Mouse (Mus musculus) skeletal muscle tissue, adult 2 months (tissue): ENCODE results near the gene Zdhhc21.
A peak's percentile ranks its signal among the peaks of the same experiment; 100 is the strongest.

Experiments used
- DNase-seq: peaks from one replicate; pipeline ENCODE4 v3.0.0-alpha.2; 2012; ENCODE audit warnings: low read depth, low spot score

Gene Zdhhc21

GRCm38 (mm10) chr4:82765513-82766216 is 94.1 kb downstream of the Zdhhc21 start:
- DNase-seq, result no peak

DNA sequence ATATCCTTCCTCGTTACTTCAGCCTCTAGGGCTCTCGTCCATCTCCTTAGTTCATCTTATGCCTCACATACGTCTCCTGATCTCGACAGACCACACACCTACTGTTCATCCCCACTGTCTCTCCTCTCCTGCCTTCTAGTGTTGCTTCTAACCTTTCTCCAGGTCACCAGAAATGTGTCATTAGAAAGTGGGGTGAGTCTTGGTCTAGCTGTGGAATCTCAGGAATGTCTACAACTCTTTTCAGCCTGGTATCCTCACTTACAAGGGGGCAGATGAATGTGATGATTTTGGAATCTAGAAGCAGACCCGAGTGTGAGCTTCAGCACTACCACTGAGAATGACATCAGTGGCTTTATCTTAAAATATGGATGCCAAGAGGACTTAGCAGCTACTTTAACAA is 96.2 kb downstream of the Zdhhc21 start:
- DNase-seq, result no peak

DNA sequence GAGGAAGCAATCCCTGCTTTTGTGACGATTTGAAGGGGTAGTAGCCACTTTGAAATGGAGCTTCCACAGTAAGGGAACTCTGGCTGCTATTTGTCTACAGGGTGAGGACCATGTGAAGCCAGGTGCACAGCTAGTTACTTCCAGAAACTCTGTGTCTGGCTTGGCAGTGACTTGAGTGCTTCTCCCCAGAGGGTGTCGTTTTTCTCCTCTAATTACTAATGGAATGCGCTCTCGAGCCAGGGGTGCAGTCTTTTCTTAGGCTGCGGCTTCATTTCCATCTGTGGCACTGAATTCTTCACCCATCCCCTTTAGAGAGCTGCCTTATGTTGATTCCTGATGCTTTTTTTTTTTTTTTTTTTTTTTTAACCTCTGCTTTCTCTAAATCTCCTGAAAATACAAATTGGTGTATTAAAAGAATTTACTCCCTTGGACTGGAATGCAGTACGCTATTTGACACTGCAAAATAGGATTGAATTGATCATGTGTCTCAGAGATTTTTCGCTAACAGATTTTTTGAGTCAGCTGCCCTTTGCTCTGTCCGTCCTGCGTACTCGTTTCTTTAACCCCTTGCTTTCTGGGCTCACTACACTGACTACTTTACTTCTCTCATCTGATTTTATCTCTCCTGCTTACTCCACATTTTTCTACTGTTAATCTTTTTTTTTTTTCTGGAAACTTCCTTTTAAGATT is 97.2 kb downstream of the Zdhhc21 start:
- peak; percentile 85 for DNase-seq

DNA sequence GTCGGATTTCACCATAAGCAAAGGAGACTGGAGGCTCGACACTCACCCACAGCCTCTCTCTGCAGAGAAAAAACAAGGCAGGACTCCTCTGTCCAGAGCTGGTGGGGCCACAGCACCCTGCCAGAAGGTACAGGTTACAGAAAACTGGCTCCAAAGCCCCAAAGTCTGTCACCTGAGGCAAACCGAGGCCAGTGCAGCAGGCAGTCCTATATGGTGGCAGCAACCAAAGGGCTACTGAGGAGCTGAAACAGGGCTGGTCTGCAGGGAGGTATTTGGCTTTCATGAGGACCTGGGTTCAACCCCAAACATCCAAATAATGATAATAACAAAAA is 103.5 kb downstream of the Zdhhc21 start:
- no peak for DNase-seq

DNA sequence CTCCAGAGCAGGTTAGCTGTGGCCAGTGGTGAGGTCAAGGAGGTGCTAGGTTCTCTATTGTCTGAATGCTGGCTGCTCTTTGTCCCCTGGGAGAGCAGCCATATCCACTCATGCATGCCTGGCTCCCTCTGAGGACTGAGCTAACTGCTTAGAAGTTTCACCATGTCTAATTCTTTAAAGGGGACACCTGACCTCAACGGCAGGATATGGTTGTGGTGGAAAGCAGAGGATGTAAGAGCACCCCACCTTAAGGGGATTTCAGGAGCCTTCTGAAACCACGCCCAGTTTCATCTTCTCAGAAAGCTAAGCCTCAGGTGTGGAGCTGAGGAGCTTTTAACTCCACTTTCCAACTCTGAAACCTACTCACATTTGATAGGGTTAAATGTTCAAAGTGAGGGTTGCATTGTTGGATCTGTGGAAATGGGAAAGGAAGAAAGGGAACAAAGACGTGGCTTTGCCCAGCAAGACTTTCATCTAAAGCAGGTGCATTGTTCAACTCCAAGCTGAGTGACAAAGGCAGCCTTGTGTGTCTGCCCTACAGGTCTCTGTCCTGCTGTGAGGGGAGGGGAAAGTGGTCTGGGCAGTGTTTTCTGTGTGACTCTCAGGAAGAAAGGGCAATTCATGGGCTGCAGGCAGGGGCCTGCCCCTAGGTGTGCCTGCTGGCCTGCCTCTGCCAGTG is 104.0 kb downstream of the Zdhhc21 start:
- DNase-seq, result no peak
